Mouse (Mus musculus) lung, postnatal 36 days (tissue): ENCODE data around the gene 5530401A14Rik.

Experiments used
- DNase-seq: peaks from one replicate; pipeline ENCODE4 v3.0.0; 2022; ENCODE audit warnings: mixed read lengths

The 5530401A14Rik gene

DNA sequence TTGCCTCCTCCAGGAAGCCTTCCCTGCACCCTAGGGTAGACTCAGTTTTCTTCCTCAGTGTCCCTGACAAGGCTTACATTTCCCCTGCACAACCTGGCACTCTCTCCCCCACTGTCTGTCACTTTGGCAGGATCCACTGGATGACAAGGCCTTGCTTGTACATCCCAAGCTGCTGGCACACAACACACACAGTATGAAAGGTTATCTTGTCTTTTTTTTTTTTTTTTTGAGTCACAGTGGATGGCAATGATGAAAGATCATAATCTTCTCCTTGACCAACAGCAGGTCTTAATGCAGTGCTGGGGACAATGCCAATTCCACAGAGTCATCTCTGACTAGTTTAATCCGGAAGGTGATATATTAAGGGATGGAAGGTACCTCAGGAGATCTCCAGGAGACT lies 77.0 kb downstream of the 5530401A14Rik start:
- DNase-seq, result no peak

DNA sequence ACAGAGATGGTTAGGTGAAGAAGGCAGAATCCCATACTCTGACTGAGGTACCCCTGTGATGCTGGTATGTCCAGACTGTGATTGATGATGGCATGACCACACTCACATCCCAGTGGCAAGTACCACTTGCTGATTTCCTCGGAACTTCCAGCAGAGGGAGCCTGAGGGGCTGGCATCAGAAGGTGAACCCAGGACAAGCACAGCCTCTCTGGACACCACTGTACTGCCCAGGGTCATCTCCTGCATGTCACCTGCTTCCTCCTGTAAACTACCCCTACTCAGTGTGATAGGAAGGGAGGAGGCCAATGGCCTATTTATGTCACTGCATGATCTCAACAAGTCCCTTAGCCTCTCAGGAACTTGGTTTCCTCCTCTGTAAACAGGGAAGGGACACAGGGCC lies 80.5 kb downstream of the 5530401A14Rik start:
- DNase-seq, result peak; percentile 5

DNA sequence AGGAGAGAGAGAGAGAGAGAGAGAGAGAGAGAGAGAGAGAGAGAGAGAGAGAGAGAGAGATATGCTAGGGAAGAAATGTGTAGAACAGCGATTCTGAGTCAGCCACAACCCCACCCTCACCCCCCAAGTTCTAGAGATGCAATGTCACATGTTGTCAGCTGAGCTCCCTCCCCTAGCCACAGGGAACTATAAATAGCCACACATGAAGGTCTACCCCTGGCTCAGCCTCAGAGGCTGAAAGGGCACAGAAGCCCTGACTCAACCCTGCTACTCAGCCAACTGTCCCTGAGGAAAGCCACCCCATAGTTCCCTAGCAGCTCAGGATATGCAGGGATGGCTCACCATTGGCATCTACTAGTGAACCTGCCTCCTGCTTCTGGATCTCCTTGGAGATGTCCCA lies 81.7 kb downstream of the 5530401A14Rik start:
- DNase-seq, result no peak
